Mouse (Mus musculus) left cerebral cortex, adult 8-10 months (tissue): ENCODE data around the gene Pigg. TPM values are rescaled to one million over a fixed set of nuclear protein-coding genes. Genes with fewer than 3 reads are reported as not detected.
"Not testable (repeated sequence)": the region's sequence is repeated elsewhere in the genome, so short reads cannot be mapped to it uniquely, and the experiment has no call there.

Experiments used
- DNase-seq, 2 experiments: peaks; one replicate each; pipeline ENCODE4 v3.0.0; 2022; ENCODE audit warnings: low spot score in 2 of 2
- total RNA-seq, 4 experiments: library from RNA; stranded (reverse); gene quantifications; 2 replicates each; pipeline ENCODE4 v1.2.4; 2022

The Pigg gene
- 10 to 100 TPM; 11.1 to 11.5 (median 11.3) TPM for total RNA-seq

GRCm38 (mm10) chr5:108312224-108313064 is at the start of gene Pigg:
TSS of gene Pigg (plus strand) at chr5:108312609.
- DNase-seq: peak; percentile 87 to 88

- peak in 1 of 2 experiments; percentile 18 for DNase-seq
These were observed 49.7 kb upstream of the Pigg start for GRCm38 (mm10) chr5:108262722-108263121.

GRCm38 (mm10) chr5:108263785-108264184 is 48.6 kb upstream of the Pigg start:
- not testable (repeated sequence) for DNase-seq

- no peak for DNase-seq
These were observed 45.4 kb upstream of the Pigg start for GRCm38 (mm10) chr5:108266990-108267389.

- DNase-seq: peak; percentile 71 to 80
These were observed 44.0 kb upstream of the Pigg start, which contains the start of gene Dr1 for GRCm38 (mm10) chr5:108268127-108269062. TSS of gene Dr1 (plus strand) at chr5:108268897.

- peak in 1 of 2 experiments; percentile 15 for DNase-seq
These were observed 43.2 kb upstream of the Pigg start for GRCm38 (mm10) chr5:108269063-108269810.

- no peak for DNase-seq
These were observed 42.6 kb upstream of the Pigg start for GRCm38 (mm10) chr5:108269811-108270151.

- no peak for DNase-seq
These were observed 42.0 kb upstream of the Pigg start for GRCm38 (mm10) chr5:108270415-108270814.

- DNase-seq: not testable (repeated sequence)
These were observed 41.1 kb upstream of the Pigg start for GRCm38 (mm10) chr5:108271345-108271744.

- DNase-seq: no peak
These were observed 25.5 kb upstream of the Pigg start for GRCm38 (mm10) chr5:108286957-108287356.

- DNase-seq: no peak
These were observed 10.8 kb upstream of the Pigg start for GRCm38 (mm10) chr5:108301567-108301966.

GRCm38 (mm10) chr5:108313065-108313860 is 854 bp downstream of the Pigg start:
- no peak for DNase-seq

GRCm38 (mm10) chr5:108331051-108331450 is 18.6 kb downstream of the Pigg start:
- no peak for DNase-seq

GRCm38 (mm10) chr5:108337385-108337784 is 25.0 kb downstream of the Pigg start:
- no peak for DNase-seq

GRCm38 (mm10) chr5:108338049-108338448 is 25.6 kb downstream of the Pigg start:
- DNase-seq: no peak

GRCm38 (mm10) chr5:108343680-108344170 is 31.3 kb downstream of the Pigg start:
- DNase-seq: no peak

- no peak for DNase-seq
These were observed 33.1 kb downstream of the Pigg start for GRCm38 (mm10) chr5:108345313-108346071.

GRCm38 (mm10) chr5:108347843-108348242 is 35.4 kb downstream of the Pigg start:
- DNase-seq: no peak

- no peak for DNase-seq
These were observed 37.2 kb downstream of the Pigg start for GRCm38 (mm10) chr5:108349511-108350148.
